Mouse (Mus musculus) hindbrain, embryonic 12.5 days (tissue): Measurements from ENCODE around the gene Mettl3. TPM values are rescaled to one million over a fixed set of nuclear protein-coding genes. Genes with fewer than 3 reads are reported as not detected.

Experiments used
- ATAC-seq: fragments of 200-750 bp; cut with Nextera tagmentation; 2 replicates; pipeline ENCODE4 v1.8.0; 2017; ENCODE audit warnings: moderate TSS enrichment; ENCODE audit not compliant: low FRiP score
- H3K27ac ChIP-seq: fragments of 300-500 bp; sonication (generic); 2 replicates; pipeline ENCODE4 v1.5.1; 2016; ENCODE audit warnings: mild to moderate bottlenecking
- H3K27me3 ChIP-seq: fragments of 300-500 bp; sonication (generic); 2 replicates; pipeline ENCODE4 v1.6.1; 2016; ENCODE audit warnings: mild to moderate bottlenecking
- H3K36me3 ChIP-seq: fragments of 300-500 bp; sonication (generic); 2 replicates; pipeline ENCODE4 v1.6.1; 2016; ENCODE audit warnings: mild to moderate bottlenecking
- H3K4me1 ChIP-seq: fragments of 300-500 bp; sonication (generic); 2 replicates; pipeline ENCODE4 v1.6.1; 2016
- H3K4me2 ChIP-seq: fragments of 300-500 bp; sonication (generic); replicated peaks from 2 replicates; pipeline ENCODE4 v1.6.1; 2016; ENCODE audit warnings: mild to moderate bottlenecking
- H3K4me3 ChIP-seq: fragments of 300-500 bp; sonication (generic); 2 replicates; pipeline ENCODE4 v1.5.1; 2016; ENCODE audit warnings: mild to moderate bottlenecking
- H3K9ac ChIP-seq: fragments of 300-500 bp; sonication (generic); 2 replicates; pipeline ENCODE4 v1.6.1; 2016; ENCODE audit warnings: mild to moderate bottlenecking, moderate library complexity
- H3K9me3 ChIP-seq: fragments of 300-500 bp; sonication (generic); replicated peaks from 2 replicates; pipeline ENCODE4 v1.6.1; 2016; ENCODE audit warnings: mild to moderate bottlenecking
- WGBS: fragments of 180-500 bp; shearing (Covaris S2); methylation state at CpG from one replicate; pipeline ENCODE4 v1.1.7; 2016; 5-methylcytosine and 5-hydroxymethylcytosine counted together
- polyA plus RNA-seq: library from polyadenylated mRNA; unstranded; fragments of >200 nt; fragmentation: Nextera tagmentation; extraction: Ambion mirVana; gene quantifications from 2 replicates; pipeline ENCODE4 v1.2.1, GENCODE M21; 2016

The Mettl3 gene
- polyA plus RNA-seq, 1 experiment from 2014 or later = 56.1 TPM

GRCm38 (mm10) chr14:52278932-52279746 lies 25.8 kb downstream of the Mettl3 start, which contains the start of the genes Tox4 and Rab2b:
Tox4 (plus strand) TSS chr14:52279146.
Rab2b (minus strand) TSS chr14:52279545.
- Histone ChIP-seq H3K4me2 (peak within 1 kb of the TSS; percentile 71), H3K4me3 (peak within 1 kb of the TSS; percentile 90), H3K27ac (peak within 1 kb of the TSS; percentile 85), H3K4me1 (peaks cover 8% of the 10 kb centered on the region), H3K27me3 (no peaks in the 10 kb centered on the region), H3K36me3 (peaks cover 11% of the 10 kb centered on the region; the same call in 1 of the 2 replicates), H3K9me3 (no peaks in the 10 kb centered on the region), H3K9ac (peak within 1 kb of the TSS; percentile 88)
- WGBS = under 1% methylated on average over 64 of the region's 66 CpGs
- ATAC-seq = peak; percentile 99

GRCm38 (mm10) chr14:52277210-52277609 lies 27.7 kb downstream of the Mettl3 start:
- WGBS = 92% methylated on average over 4 of the region's 4 CpGs

GRCm38 (mm10) chr14:52272781-52273180 lies 32.1 kb downstream of the Mettl3 start:
- no peaks in the 10 kb centered on the region for H3K9me3 ChIP-seq
- ATAC-seq = no peak
- H3K36me3 ChIP-seq = peaks cover 36% of the 10 kb centered on the region
- H3K9ac ChIP-seq = no peak overlapping the region
- no peaks in the 10 kb centered on the region for H3K4me1 ChIP-seq
- H3K27ac ChIP-seq = no peak overlapping the region
- H3K27me3 ChIP-seq = no peaks in the 10 kb centered on the region
- 69% methylated on average over 3 of the region's 3 CpGs for WGBS
- H3K4me2 ChIP-seq = no peak overlapping the region
- no peak overlapping the region for H3K4me3 ChIP-seq

More at GRCm38 (mm10) chr14:52277210-52277609, 27.7 kb downstream of the Mettl3 start:
- Histone ChIP-seq H3K4me1 (peaks cover 8% of the 10 kb centered on the region), H3K27me3 (no peaks in the 10 kb centered on the region), H3K27ac (no peak overlapping the region), H3K4me3 (no peak overlapping the region), H3K9me3 (no peaks in the 10 kb centered on the region), H3K36me3 (peaks cover 17% of the 10 kb centered on the region; the same call in 1 of the 2 replicates), H3K9ac (no peak overlapping the region), H3K4me2 (no peak overlapping the region)
- ATAC-seq = no peak

- no peaks in the 10 kb centered on the region for H3K9me3 ChIP-seq
- H3K27me3 ChIP-seq = no peaks in the 10 kb centered on the region
- WGBS = under 1% methylated on average over 54 of the region's 54 CpGs
- ATAC-seq = peak; percentile 100
- H3K4me2 ChIP-seq = peak within 1 kb of the TSS; percentile 78
- H3K4me3 ChIP-seq = peak within 1 kb of the TSS; percentile 72
- peaks cover 10% of the 10 kb centered on the region for H3K36me3 ChIP-seq
- peak within 1 kb of the TSS; percentile 93 for H3K27ac ChIP-seq
- H3K4me1 ChIP-seq = peaks cover 13% of the 10 kb centered on the region
- H3K9ac ChIP-seq = peak within 1 kb of the TSS; percentile 77
Observed at GRCm38 (mm10) chr14:52257484-52258213, 47.3 kb downstream of the Mettl3 start, which contains the start of gene Chd8. Chd8 (minus strand) TSS chr14:52257780.

- H3K9me3 ChIP-seq = no peaks in the 10 kb centered on the region
- H3K36me3 ChIP-seq = 0 out of 2 replicates have a peak, but pooled peaks cover 5% of the 10 kb centered on the region
- peak overlapping the region; percentile 77 for H3K9ac ChIP-seq
- no peaks in the 10 kb centered on the region for H3K27me3 ChIP-seq
- peak overlapping the region; percentile 72 for H3K4me3 ChIP-seq
- H3K27ac ChIP-seq = peak overlapping the region; percentile 93
- peaks cover 13% of the 10 kb centered on the region for H3K4me1 ChIP-seq
- ATAC-seq = no peak
- H3K4me2 ChIP-seq = peak overlapping the region; percentile 78
- 9% methylated on average over 18 of the region's 18 CpGs for WGBS
Observed at GRCm38 (mm10) chr14:52256311-52257175, 48.4 kb downstream of the Mettl3 start.

GRCm38 (mm10) chr14:52246129-52246528 lies 58.8 kb downstream of the Mettl3 start:
- no peak overlapping the region for H3K9ac ChIP-seq
- no peak overlapping the region for H3K27ac ChIP-seq
- H3K36me3 ChIP-seq = no peaks in the 10 kb centered on the region
- ATAC-seq = no peak
- H3K4me2 ChIP-seq = no peak overlapping the region
- 86% methylated on average over 4 of the region's 4 CpGs for WGBS
- H3K4me1 ChIP-seq = peaks cover 14% of the 10 kb centered on the region
- H3K4me3 ChIP-seq = no peak overlapping the region
- H3K27me3 ChIP-seq = no peaks in the 10 kb centered on the region
- H3K9me3 ChIP-seq = no peaks in the 10 kb centered on the region

Other genes with a start within 250 kb of the Mettl3 start
- gene Hnrnpc, start 201.1 kb downstream of the Mettl3 start, polyA plus RNA-seq = 726 and 727 TPM in 2 replicates
- gene Rpgrip1, start 194.4 kb downstream of the Mettl3 start, polyA plus RNA-seq = 53.6 and 58.4 TPM in 2 replicates
- 68.3 and 72.3 TPM in 2 replicates for gene Supt16, start 107.7 kb downstream of the Mettl3 start, polyA plus RNA-seq
- gene Chd8, start 47.3 kb downstream of the Mettl3 start, polyA plus RNA-seq = 57.4 and 57.7 TPM in 2 replicates
- gene Tox4, start 26.0 kb downstream of the Mettl3 start, polyA plus RNA-seq = 51.1 and 57.3 TPM in 2 replicates
- gene Rab2b, start 25.6 kb downstream of the Mettl3 start, polyA plus RNA-seq = 40.6 and 51.9 TPM in 2 replicates
- gene Sall2, start 23.6 kb upstream of the Mettl3 start, polyA plus RNA-seq = 60.7 and 62.8 TPM in 2 replicates
- 0.06 TPM in 1 of 2 replicates, not detected in the other for gene Olfr1513, start 51.3 kb upstream of the Mettl3 start, polyA plus RNA-seq
- gene Olfr1512, start 74.0 kb upstream of the Mettl3 start, polyA plus RNA-seq = not detected in 2 replicates
- not detected in 2 replicates for gene Olfr1511, start 92.3 kb upstream of the Mettl3 start, polyA plus RNA-seq
- not detected in 2 replicates for gene Olfr1510, start 109.2 kb upstream of the Mettl3 start, polyA plus RNA-seq
- gene Olfr1509, start 137.9 kb upstream of the Mettl3 start, polyA plus RNA-seq = not detected in 2 replicates
- not detected in 2 replicates for gene Olfr1508, start 162.4 kb upstream of the Mettl3 start, polyA plus RNA-seq
- not detected in 2 replicates for gene Olfr1507, start 190.6 kb upstream of the Mettl3 start, polyA plus RNA-seq